Mouse (Mus musculus) ES-Bruce4 (cell line): ENCODE measurements at regions not wholly inside any gene's neighbourhood (a gene's known extent, or its start where the extent isn't known, plus 50 kb on each side); places are given as distances from the start of the nearest gene placed in this dataset.

Experiments used
- EP300 ChIP-seq: IDR thresholded peaks from 2 replicates; pipeline ENCODE4 v1.6.1; 2011; ENCODE audit warnings: low read depth, low read length; ENCODE audit not compliant: insufficient read depth
- POLR2A ChIP-seq: IDR thresholded peaks from one replicate; pipeline ENCODE4 v1.8.1; 2011; ENCODE audit warnings: low read length; ENCODE audit not compliant: insufficient read depth

- TF ChIP-seq POLR2A (no peak), EP300 (no peak)
These were observed 88.1 kb upstream of the Adgra3 start for GRCm38 (mm10) chr5:50146926-50147325.
